Mouse (Mus musculus): ENCODE measurements at regions not wholly inside any gene's neighbourhood (a gene's known extent, or its start where the extent isn't known, plus 50 kb on each side); places are given as distances from the start of the nearest gene placed in this dataset.

DNA sequence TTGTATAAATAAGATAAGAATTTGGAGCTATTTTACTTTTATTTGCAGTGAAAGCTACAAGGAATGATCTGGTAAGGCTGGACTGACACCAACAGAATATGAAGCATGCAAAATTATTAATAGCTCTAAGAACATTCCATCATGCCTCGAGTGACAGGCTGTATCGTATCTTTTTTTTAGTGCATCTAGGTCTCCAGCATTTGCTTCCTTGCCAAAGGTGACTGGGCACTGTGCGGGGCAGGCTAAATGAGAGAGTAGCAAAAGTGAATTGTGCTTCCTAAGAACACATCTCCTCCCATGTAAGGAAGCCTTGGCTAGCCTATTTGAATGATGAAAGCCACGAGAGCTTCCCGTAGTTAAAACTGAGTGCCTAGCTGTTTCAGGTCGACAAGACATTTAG is 261.5 kb upstream of the Ndst3 start:
- no peak for DNase-seq (ENCODE audit: low read depth, low spot score)
- Histone ChIP-seq H3K4me3 (ENCODE audit: insufficient read depth in 1 of 2, low read depth in 1 of 2, low read length in 2 of 2, poor library complexity in 1 of 2, severe bottlenecking in 1 of 2) (no peak overlapping the region), H3K4me1 (ENCODE audit: control insufficient read depth in 2 of 2, insufficient read depth in 2 of 2, low read length in 2 of 2, poor library complexity in 1 of 2) (no peaks in the 10 kb centered on the region), H3K9me3 (ENCODE audit: control insufficient read depth, insufficient read depth, low read depth, low read length) (no peaks in the 10 kb centered on the region), H3K36me3 (ENCODE audit: control insufficient read depth, insufficient read depth, low read length, poor library complexity, severe bottlenecking) (no peaks in the 10 kb centered on the region), H3K9ac (ENCODE audit: insufficient read depth, low read depth, low read length, poor library complexity, severe bottlenecking) (no peak overlapping the region), H3K27ac (ENCODE audit: insufficient read depth, low read depth, low read length, poor library complexity, severe bottlenecking) (no peak overlapping the region)
- in situ Hi-C loops (cut with MboI; ENCODE audit: low sequenced_read_pairs in 2 of 2, unreplicated experiment in 2 of 2) = no loop called here
- no peak for TF ChIP-seq HCFC1 (IDR thresholded peaks at IDR 0.05; ENCODE audit: borderline replicate concordance, insufficient read depth, low read length)
- no peak for TF ChIP-seq CHD2 (IDR thresholded peaks at IDR 0.05; ENCODE audit: low read depth, low read length)
- no peak for TF ChIP-seq ZNF384 (IDR thresholded peaks at IDR 0.05; ENCODE audit: low read depth, low read length)
- TF ChIP-seq ZC3H11A (IDR thresholded peaks at IDR 0.05; ENCODE audit: borderline replicate concordance, low read depth, low read length) = no peak

DNA sequence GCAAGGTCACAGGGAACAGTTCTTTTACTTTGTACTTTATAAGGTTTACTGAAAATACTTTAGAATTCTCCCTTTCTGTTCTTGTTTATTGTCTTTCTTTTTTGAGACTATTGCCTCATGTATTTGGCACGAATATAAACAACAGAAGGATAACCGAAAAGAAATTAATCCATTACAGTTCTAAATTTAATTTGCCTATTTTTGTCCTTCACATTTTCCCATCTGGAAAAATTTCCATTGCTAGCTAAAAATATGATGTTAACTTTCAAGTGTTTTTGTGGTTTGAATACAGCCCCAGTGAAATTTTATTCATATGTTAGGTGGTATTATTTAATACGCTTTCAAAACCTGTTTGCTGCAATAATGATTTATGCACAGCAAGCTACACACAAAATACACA is 276.7 kb upstream of the Ndst3 start:
- no peak for DNase-seq (ENCODE audit: low read depth, low spot score)
- TF ChIP-seq CHD2 (IDR thresholded peaks at IDR 0.05; ENCODE audit: low read depth, low read length) = no peak
- no peak for TF ChIP-seq HCFC1 (IDR thresholded peaks at IDR 0.05; ENCODE audit: borderline replicate concordance, insufficient read depth, low read length)
- TF ChIP-seq ZNF384 (IDR thresholded peaks at IDR 0.05; ENCODE audit: low read depth, low read length) = no peak
- TF ChIP-seq MAFK (IDR thresholded peaks at IDR 0.05; ENCODE audit: insufficient read depth, low read depth, low read length) = no peak
- no peak for TF ChIP-seq ZC3H11A (IDR thresholded peaks at IDR 0.05; ENCODE audit: borderline replicate concordance, low read depth, low read length)
- in situ Hi-C loops (cut with MboI; ENCODE audit: low sequenced_read_pairs in 2 of 2, unreplicated experiment in 2 of 2) = no loop called here
- H3K9me3 ChIP-seq (ENCODE audit: control insufficient read depth, insufficient read depth, low read depth, low read length) = no peaks in the 10 kb centered on the region
- no peak overlapping the region for H3K27ac ChIP-seq (ENCODE audit: insufficient read depth, low read depth, low read length, poor library complexity, severe bottlenecking)
- H3K9ac ChIP-seq (ENCODE audit: insufficient read depth, low read depth, low read length, poor library complexity, severe bottlenecking) = no peak overlapping the region
- no peak overlapping the region for H3K4me3 ChIP-seq (ENCODE audit: insufficient read depth in 1 of 2, low read depth in 1 of 2, low read length in 2 of 2, poor library complexity in 1 of 2, severe bottlenecking in 1 of 2)
- no peaks in the 10 kb centered on the region for H3K36me3 ChIP-seq (ENCODE audit: control insufficient read depth, insufficient read depth, low read length, poor library complexity, severe bottlenecking)
- H3K4me1 ChIP-seq (ENCODE audit: control insufficient read depth in 2 of 2, insufficient read depth in 2 of 2, low read length in 2 of 2, poor library complexity in 1 of 2) = no peaks in the 10 kb centered on the region

DNA sequence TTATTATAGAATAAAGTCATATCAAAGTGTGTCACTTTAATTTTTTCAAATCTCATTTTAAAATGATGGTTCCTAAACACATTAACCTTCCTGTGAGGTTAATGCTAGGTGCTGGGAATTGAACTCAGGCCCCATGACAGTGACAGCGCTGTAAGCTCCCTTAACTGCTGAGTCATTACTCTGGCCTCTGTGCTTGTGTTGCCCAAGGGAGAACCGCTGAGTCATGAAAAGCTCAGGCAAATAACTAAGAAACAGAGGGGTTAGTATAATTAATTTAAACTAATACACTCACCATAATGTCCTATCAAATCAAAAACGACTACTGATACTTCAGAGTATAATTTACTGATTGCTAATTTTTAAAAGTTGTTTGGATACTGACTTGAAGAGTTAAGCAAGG is 281.7 kb upstream of the Ndst3 start:
- TF ChIP-seq MAFK (IDR thresholded peaks at IDR 0.05; ENCODE audit: insufficient read depth, low read depth, low read length) (peak; percentile 92), HCFC1 (IDR thresholded peaks at IDR 0.05; ENCODE audit: borderline replicate concordance, insufficient read depth, low read length) (no peak), CHD2 (IDR thresholded peaks at IDR 0.05; ENCODE audit: low read depth, low read length) (no peak), ZNF384 (IDR thresholded peaks at IDR 0.05; ENCODE audit: low read depth, low read length) (no peak), ZC3H11A (IDR thresholded peaks at IDR 0.05; ENCODE audit: borderline replicate concordance, low read depth, low read length) (no peak)
- in situ Hi-C loops (cut with MboI; ENCODE audit: low sequenced_read_pairs in 2 of 2, unreplicated experiment in 2 of 2) = no loop called here
- H3K27ac ChIP-seq (ENCODE audit: insufficient read depth, low read depth, low read length, poor library complexity, severe bottlenecking) = no peak overlapping the region

DNA sequence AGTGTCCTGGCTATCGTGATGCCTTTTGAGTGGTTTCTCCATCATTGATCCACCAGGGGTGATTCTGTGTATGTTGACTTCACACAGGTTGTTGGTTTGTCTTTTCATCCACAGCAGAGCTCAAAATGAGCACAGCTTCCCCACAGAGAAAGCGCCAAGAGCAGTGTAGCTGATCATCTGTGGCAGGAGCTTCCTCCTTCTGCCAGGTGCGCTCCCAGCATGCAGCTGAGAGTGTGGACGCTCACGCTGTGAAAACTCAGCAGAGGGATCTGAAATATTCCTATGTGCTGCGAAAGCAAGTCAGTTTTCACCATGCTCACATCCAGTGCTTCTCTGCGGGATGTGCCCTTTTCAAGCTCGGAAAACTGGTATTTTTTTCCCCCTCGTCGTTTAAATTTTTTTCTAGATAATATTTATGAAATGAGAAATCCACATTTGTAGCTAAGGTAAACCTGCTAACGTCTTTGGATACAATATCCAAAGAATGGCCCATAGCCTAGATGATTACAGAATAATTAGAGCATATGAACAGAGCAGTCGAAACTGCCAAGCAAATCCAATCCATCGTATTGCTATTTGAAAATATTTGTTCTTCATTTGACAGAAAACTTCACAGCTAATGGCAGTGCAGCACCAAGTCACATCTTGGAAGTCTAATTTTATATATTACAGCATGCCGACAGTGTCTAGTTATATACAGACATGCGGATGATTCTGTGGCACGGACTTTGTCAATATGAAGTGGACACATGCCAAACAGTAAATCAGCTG is 283.3 kb upstream of the Ndst3 start:
- Histone ChIP-seq H3K36me3 (ENCODE audit: control insufficient read depth, insufficient read depth, low read length, poor library complexity, severe bottlenecking) (no peaks in the 10 kb centered on the region), H3K27ac (ENCODE audit: insufficient read depth, low read depth, low read length, poor library complexity, severe bottlenecking) (no peak overlapping the region), H3K4me3 (ENCODE audit: insufficient read depth in 1 of 2, low read depth in 1 of 2, low read length in 2 of 2, poor library complexity in 1 of 2, severe bottlenecking in 1 of 2) (no peak overlapping the region), H3K9ac (ENCODE audit: insufficient read depth, low read depth, low read length, poor library complexity, severe bottlenecking) (no peak overlapping the region), H3K4me1 (ENCODE audit: control insufficient read depth in 2 of 2, insufficient read depth in 2 of 2, low read length in 2 of 2, poor library complexity in 1 of 2) (no peaks in the 10 kb centered on the region), H3K9me3 (ENCODE audit: control insufficient read depth, insufficient read depth, low read depth, low read length) (no peaks in the 10 kb centered on the region)
- TF ChIP-seq HCFC1 (IDR thresholded peaks at IDR 0.05; ENCODE audit: borderline replicate concordance, insufficient read depth, low read length) (no peak), ZC3H11A (IDR thresholded peaks at IDR 0.05; ENCODE audit: borderline replicate concordance, low read depth, low read length) (no peak), ZNF384 (IDR thresholded peaks at IDR 0.05; ENCODE audit: low read depth, low read length) (no peak), MAFK (IDR thresholded peaks at IDR 0.05; ENCODE audit: insufficient read depth, low read depth, low read length) (no peak)
- in situ Hi-C loops (cut with MboI; ENCODE audit: low sequenced_read_pairs in 2 of 2, unreplicated experiment in 2 of 2) = no loop called here
- no peak for DNase-seq (ENCODE audit: low read depth, low spot score)

More for the DNA sequence above, 281.7 kb upstream of the Ndst3 start:
- DNase-seq (ENCODE audit: low read depth, low spot score) = peak; percentile 8
- no peaks in the 10 kb centered on the region for H3K9me3 ChIP-seq (ENCODE audit: control insufficient read depth, insufficient read depth, low read depth, low read length)
- no peaks in the 10 kb centered on the region for H3K4me1 ChIP-seq (ENCODE audit: control insufficient read depth in 2 of 2, insufficient read depth in 2 of 2, low read length in 2 of 2, poor library complexity in 1 of 2)
- no peak overlapping the region for H3K4me3 ChIP-seq (ENCODE audit: insufficient read depth in 1 of 2, low read depth in 1 of 2, low read length in 2 of 2, poor library complexity in 1 of 2, severe bottlenecking in 1 of 2)
- no peaks in the 10 kb centered on the region for H3K36me3 ChIP-seq (ENCODE audit: control insufficient read depth, insufficient read depth, low read length, poor library complexity, severe bottlenecking)
- no peak overlapping the region for H3K9ac ChIP-seq (ENCODE audit: insufficient read depth, low read depth, low read length, poor library complexity, severe bottlenecking)
